Mouse (Mus musculus) kidney, adult 10 weeks (tissue): ENCODE measurements around the gene Spef1. TPM values are rescaled to one million over a fixed set of nuclear protein-coding genes. Genes with fewer than 3 reads are reported as not detected.

Experiments
- polyA plus RNA-seq: library from polyadenylated mRNA; stranded (reverse); fragments of 350-450 nt; fragmentation: Illumina TruSeq; extraction: RNeasy Lipid Tissue Mini Kit (QIAGEN cat#74804); gene quantifications from one replicate; pipeline ENCODE4 v1.2.3, GENCODE M21; 2014; ENCODE audit warnings: low read depth, low replicate concordance

Spef1 gene
- polyA plus RNA-seq = 1.4 TPM

GRCm38 (mm10) chr2:131186771-131187601, at the start of gene Spef1, which contains the start of gene Cdc25b:
TSS of gene Spef1 (minus strand) at chr2:131187282.
TSS of gene Cdc25b (plus strand) at chr2:131186949.

GRCm38 (mm10) chr2:131233307-131234126, 46.4 kb upstream of the Spef1 start, which contains the start of gene Mavs:
TSS of gene Mavs (plus strand) at chr2:131234063.

GRCm38 (mm10) chr2:131206778-131207177, 19.7 kb upstream of the Spef1 start, which contains the start of gene Ap5s1:
TSS of gene Ap5s1 (plus strand) at chr2:131207078.

GRCm38 (mm10) chr2:131179990-131180587, 7.0 kb downstream of the Spef1 start, which contains the start of gene Cenpb:
TSS of gene Cenpb (minus strand) at chr2:131180067.

GRCm38 (mm10) chr2:131159938-131160581, 27.0 kb downstream of the Spef1 start, which contains the start of gene 1700037H04Rik:
TSS of gene 1700037H04Rik (minus strand) at chr2:131160081.

GRCm38 (mm10) chr2:131132930-131133547, 54.0 kb downstream of the Spef1 start, which contains the start of gene Gm11037:
TSS of gene Gm11037 (plus strand) at chr2:131133497.

GRCm38 (mm10) chr2:131127161-131127730, 59.8 kb downstream of the Spef1 start, which contains the start of gene Hspa12b:
TSS of gene Hspa12b (plus strand) at chr2:131127280.

Other genes with a start within 250 kb of the Spef1 start
- 0.24 TPM for gene Gfra4, start 144.2 kb downstream of the Spef1 start, polyA plus RNA-seq
- not detected for gene Adam33, start 123.5 kb downstream of the Spef1 start, polyA plus RNA-seq
- not detected for gene Siglec1, start 100.5 kb downstream of the Spef1 start, polyA plus RNA-seq
- 0.69 TPM for gene Hspa12b, start 60.0 kb downstream of the Spef1 start, polyA plus RNA-seq
- gene Gm11037, start 53.8 kb downstream of the Spef1 start, polyA plus RNA-seq = not detected
- 0.57 TPM for gene 1700037H04Rik, start 27.2 kb downstream of the Spef1 start, polyA plus RNA-seq
- 11.4 TPM for gene Cenpb, start 7.2 kb downstream of the Spef1 start, polyA plus RNA-seq
- 2.1 TPM for gene Cdc25b, start 333 bp downstream of the Spef1 start, polyA plus RNA-seq
- gene Ap5s1, start 19.8 kb upstream of the Spef1 start, polyA plus RNA-seq = 6.0 TPM
- gene Mavs, start 46.8 kb upstream of the Spef1 start, polyA plus RNA-seq = 10.3 TPM
- 30.8 TPM for gene Pank2, start 75.2 kb upstream of the Spef1 start, polyA plus RNA-seq
- 33.4 TPM for gene Rnf24, start 165.6 kb upstream of the Spef1 start, polyA plus RNA-seq